Mouse (Mus musculus) stomach, adult 2 months (tissue): ENCODE data around the gene Rabep2. TPM values are rescaled to one million over a fixed set of nuclear protein-coding genes. Genes with fewer than 3 reads are reported as not detected.

ENCODE experiments used
- polyA plus RNA-seq: library from polyadenylated mRNA; depleted of rRNA; stranded (reverse); fragments of >200 nt; gene quantifications from 2 replicates; pipeline ENCODE4 v1.2.3, GENCODE M21; 2012; rRNA removed

Rabep2 gene
- 13.3 and 15.6 TPM in 2 replicates for polyA plus RNA-seq

GRCm38 (mm10) chr7:126428631-126429502 lies at the start of gene Rabep2:
Rabep2 (plus strand) TSS chr7:126428759.

GRCm38 (mm10) chr7:126396298-126397119 lies 32.0 kb upstream of the Rabep2 start, which contains the start of gene Nfatc2ip:
Nfatc2ip (minus strand) TSS chr7:126396737.

GRCm38 (mm10) chr7:126414725-126415124 lies 13.8 kb upstream of the Rabep2 start, which contains the start of gene Cd19:
Cd19 (minus strand) TSS chr7:126414889.

GRCm38 (mm10) chr7:126463004-126463403 lies 34.4 kb downstream of the Rabep2 start, which contains the start of gene Atp2a1:
Atp2a1 (minus strand) TSS chr7:126463108.

GRCm38 (mm10) chr7:126474993-126475581 lies 46.5 kb downstream of the Rabep2 start, which contains the start of gene Sh2b1:
Sh2b1 (minus strand) TSS chr7:126475424.

GRCm38 (mm10) chr7:126487052-126487483 lies 58.5 kb downstream of the Rabep2 start, which contains the start of gene Tufm:
Tufm (plus strand) TSS chr7:126487361.

Other genes starting within 250 kb of the Rabep2 start
- gene Xpo6, start 228.3 kb upstream of the Rabep2 start, polyA plus RNA-seq, result 87.8 and 92.4 TPM in 2 replicates
- gene Sbk1, start 156.1 kb upstream of the Rabep2 start, polyA plus RNA-seq, result 5.1 and 6.9 TPM in 2 replicates
- gene Lat, start 59.2 kb upstream of the Rabep2 start, polyA plus RNA-seq, result 1.6 and 3.5 TPM in 2 replicates
- 64.7 and 73.1 TPM in 2 replicates for gene Spns1, start 51.3 kb upstream of the Rabep2 start, polyA plus RNA-seq
- gene Nfatc2ip, start 32.0 kb upstream of the Rabep2 start, polyA plus RNA-seq, result 1.9 and 2.5 TPM in 2 replicates
- 0.05 and 0.10 TPM in 2 replicates for gene Cd19, start 13.9 kb upstream of the Rabep2 start, polyA plus RNA-seq
- 49.4 and 66.2 TPM in 2 replicates for gene Atp2a1, start 34.3 kb downstream of the Rabep2 start, polyA plus RNA-seq
- gene Sh2b1, start 46.7 kb downstream of the Rabep2 start, polyA plus RNA-seq, result 28.7 and 30.8 TPM in 2 replicates
- gene Tufm, start 58.6 kb downstream of the Rabep2 start, polyA plus RNA-seq, result 70.6 and 75.3 TPM in 2 replicates
- 134 and 161 TPM in 2 replicates for gene Atxn2l, start 74.7 kb downstream of the Rabep2 start, polyA plus RNA-seq
- 57.5 and 61.4 TPM in 2 replicates for gene Eif3c, start 137.7 kb downstream of the Rabep2 start, polyA plus RNA-seq
- gene Apobr, start 156.2 kb downstream of the Rabep2 start, polyA plus RNA-seq, result 1.5 and 3.4 TPM in 2 replicates
- 36.6 and 38.8 TPM in 2 replicates for gene Cln3, start 157.1 kb downstream of the Rabep2 start, polyA plus RNA-seq
- 0.12 TPM in 1 of 2 replicates, not detected in the other for gene Il27, start 166.2 kb downstream of the Rabep2 start, polyA plus RNA-seq
- 21.6 and 37.2 TPM in 2 replicates for gene Nupr1, start 202.1 kb downstream of the Rabep2 start, polyA plus RNA-seq
- gene Sgf29, start 220.6 kb downstream of the Rabep2 start, polyA plus RNA-seq, result 35.5 and 43.7 TPM in 2 replicates
- 3.5 and 5.1 TPM in 2 replicates for gene Sult1a1, start 247.7 kb downstream of the Rabep2 start, polyA plus RNA-seq